Comparison of ENCODE assay signal across 20 mouse cellular contexts in the genomic region with DNA sequence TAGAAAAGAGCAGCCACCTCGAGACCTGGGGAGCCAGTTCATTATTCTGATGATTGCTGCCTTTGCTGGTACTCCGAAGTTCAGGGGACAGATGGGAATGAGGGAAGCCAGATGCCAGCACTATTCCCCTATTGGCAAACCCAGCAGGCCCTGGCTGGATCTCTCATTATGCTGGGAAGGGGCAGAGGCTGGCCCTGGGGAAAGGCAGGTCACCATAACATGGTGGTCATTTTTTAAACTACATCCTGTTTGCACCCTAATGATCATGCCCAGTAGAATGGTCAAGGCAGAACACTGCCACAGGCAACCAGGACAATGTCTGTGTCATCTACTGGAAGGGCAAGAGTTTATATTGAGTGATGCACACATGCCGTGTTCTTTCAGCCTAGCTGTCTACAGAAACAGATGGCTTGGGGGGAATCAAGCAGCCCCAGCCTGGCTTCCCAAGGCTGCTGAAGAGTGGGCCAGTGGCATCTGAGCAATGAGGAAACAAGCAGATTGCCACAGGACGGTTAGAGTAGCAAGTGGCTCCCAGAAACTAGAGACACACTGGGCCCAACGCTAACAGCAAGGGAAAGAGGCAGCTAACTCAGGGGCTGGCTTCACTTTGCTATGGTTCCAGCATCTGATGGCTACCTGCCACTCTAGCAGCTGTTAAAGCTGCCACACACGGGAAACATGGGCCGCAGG.
DNase-seq lines count a peak whose midpoint lies in the region; ATAC-seq and TF ChIP-seq lines count a peak whose summit lies in the region.
"Had no signal": no experiment of that assay in that cellular context is flagged by ENCODE, and none has a peak within 500 bp of the region (broad histone marks: within the 10 kb centered on the region; RNA-seq: fewer than 3 reads in every experiment).

No protein-coding gene starts in this region.

- no peaks in the 10 kb centered on the region for H3K27me3 ChIP-seq in forebrain, embryonic 11.5 days (ENCODE audit: control insufficient read depth, insufficient read depth, low read length)
- H3K27me3 ChIP-seq in forebrain, embryonic 10.5 days (ENCODE audit: poor library complexity, severe bottlenecking), result no peaks in the 10 kb centered on the region
- no peaks in the 10 kb centered on the region for H3K27me3 ChIP-seq in kidney, adult 2 months (replicated peaks; ENCODE audit: control insufficient read depth, insufficient read depth, low read length)
- H3K27me3 ChIP-seq: CH12.LX; embryonic facial prominence, embryonic 12.5 days; heart, embryonic 13.5 days; kidney, embryonic 15.5 days; limb, embryonic 12.5 days; liver, embryonic 13.5 days; lung, embryonic 15.5 days; midbrain, embryonic 12.5 days had no signal

- H3K27ac ChIP-seq in forebrain, embryonic 11.5 days (ENCODE audit: low read depth, low read length), result no peak overlapping the region
- no peak overlapping the region for H3K27ac ChIP-seq in forebrain, embryonic 10.5 days
- H3K27ac ChIP-seq in kidney, adult 2 months (ENCODE audit: insufficient read depth, low read depth, low read length), result no peak overlapping the region
- H3K27ac ChIP-seq: embryonic facial prominence, embryonic 12.5 days; heart, embryonic 13.5 days; kidney, embryonic 15.5 days; left cerebral cortex, adult 2 months; limb, embryonic 12.5 days; liver, embryonic 13.5 days; lung, embryonic 15.5 days; midbrain, embryonic 12.5 days had no signal

- no peak overlapping the region for H3K4me2 ChIP-seq in forebrain, embryonic 11.5 days (ENCODE audit: low read depth, low read length, severe bottlenecking)
- H3K4me2 ChIP-seq: embryonic facial prominence, embryonic 12.5 days; heart, embryonic 13.5 days; kidney, embryonic 15.5 days; limb, embryonic 12.5 days; liver, embryonic 13.5 days; lung, embryonic 15.5 days; midbrain, embryonic 12.5 days had no signal

- TF ChIP-seq CTCF in brain, embryonic 14.5 days (IDR thresholded peaks at IDR 0.05; ENCODE audit: borderline replicate concordance, extremely low read depth, insufficient read depth, insufficient read length), result no peak
- no peak for TF ChIP-seq CTCF in kidney, adult 2 months (conservative IDR thresholded peaks at IDR 0.05; ENCODE audit: insufficient read depth, insufficient read length, low read depth, low read length)

- H3K4me1 ChIP-seq in forebrain, embryonic 11.5 days (replicated peaks; ENCODE audit: control insufficient read depth, insufficient read depth, low read length), result no peaks in the 10 kb centered on the region
- H3K4me1 ChIP-seq in forebrain, embryonic 10.5 days, result peaks cover 9% of the 10 kb centered on the region
- H3K4me1 ChIP-seq in kidney, adult 2 months (ENCODE audit: control insufficient read depth, insufficient read depth, low read length), result no peaks in the 10 kb centered on the region; the same call in 1 of the 2 replicates
- H3K4me1 ChIP-seq: embryonic facial prominence, embryonic 12.5 days; heart, embryonic 13.5 days; kidney, embryonic 15.5 days; limb, embryonic 12.5 days; liver, embryonic 13.5 days; lung, embryonic 15.5 days had no signal

- H3K9ac ChIP-seq in forebrain, embryonic 11.5 days (ENCODE audit: low read length), result no peak overlapping the region
- H3K9ac ChIP-seq: embryonic facial prominence, embryonic 12.5 days; heart, embryonic 13.5 days; kidney, embryonic 15.5 days; limb, embryonic 12.5 days; liver, embryonic 13.5 days; lung, embryonic 15.5 days; midbrain, embryonic 12.5 days had no signal

- DNase-seq in forebrain, embryonic 11.5 days (ENCODE audit: low spot score), result peak; percentile 46
- DNase-seq in forebrain, embryonic 10.5 days (ENCODE audit: extremely low spot score, low spot score), result no peak
- peak; percentile 68 for DNase-seq in brain, embryonic 14.5 days (ENCODE audit: low read depth)
- DNase-seq in cerebellum, postnatal 25 days, result peak; percentile 39 to 52
- peak; percentile 52 to 61 for DNase-seq in layer of hippocampus, adult 8-10 months (ENCODE audit: low spot score in 2 of 2)
- no peak for DNase-seq in spleen, postnatal 14 days (ENCODE audit: low spot score in 2 of 2)
- no peak for DNase-seq in kidney, adult 2 months
- no peak for DNase-seq in spleen, postnatal 36 days (ENCODE audit: low spot score in 2 of 2)
- DNase-seq: liver, embryonic 13.5 days; retina, postnatal 1 day; thymus, adult 18-20 months had no signal

- 84% methylated on average over 7 of the region's 7 CpGs for WGBS in forebrain, embryonic 11.5 days
- 87% methylated on average over 7 of the region's 7 CpGs for WGBS in forebrain, embryonic 10.5 days
- 84% methylated on average over 7 of the region's 7 CpGs for WGBS in kidney, adult 2 months

- H3K4me3 ChIP-seq in forebrain, embryonic 11.5 days (ENCODE audit: low read depth, low read length), result no peak overlapping the region
- no peak overlapping the region for H3K4me3 ChIP-seq in forebrain, embryonic 10.5 days
- no peak overlapping the region for H3K4me3 ChIP-seq in kidney, adult 2 months (ENCODE audit: insufficient read depth, low read depth, low read length)
- H3K4me3 ChIP-seq: embryonic facial prominence, embryonic 12.5 days; heart, embryonic 13.5 days; kidney, embryonic 15.5 days; left cerebral cortex, adult 2 months; limb, embryonic 12.5 days; liver, embryonic 13.5 days; lung, embryonic 15.5 days; midbrain, embryonic 12.5 days; myocyte had no signal

- H3K9me3 ChIP-seq in forebrain, embryonic 11.5 days (ENCODE audit: control insufficient read depth, low read length), result no peaks in the 10 kb centered on the region
- H3K9me3 ChIP-seq in forebrain, embryonic 10.5 days, result no peaks in the 10 kb centered on the region
- H3K9me3 ChIP-seq: embryonic facial prominence, embryonic 12.5 days; kidney, embryonic 15.5 days; limb, embryonic 12.5 days; liver, embryonic 13.5 days; lung, embryonic 15.5 days; midbrain, embryonic 12.5 days had no signal

- no peak for TF ChIP-seq POLR2A in brain, embryonic 14.5 days (IDR thresholded peaks at IDR 0.05; ENCODE audit: borderline replicate concordance, extremely low read depth, insufficient read depth, insufficient read length, poor library complexity, severe bottlenecking)
- no peak for TF ChIP-seq POLR2A in kidney, adult 2 months (IDR thresholded peaks at IDR 0.05; ENCODE audit: low read depth, low read length)

- ATAC-seq in forebrain, embryonic 11.5 days (replicated peaks; ENCODE audit: low FRiP score), result no peak

- H3K36me3 ChIP-seq in forebrain, embryonic 11.5 days (ENCODE audit: control insufficient read depth, insufficient read depth, low read length), result no peaks in the 10 kb centered on the region
- no peaks in the 10 kb centered on the region for H3K36me3 ChIP-seq in forebrain, embryonic 10.5 days (replicated peaks)
- no peaks in the 10 kb centered on the region for H3K36me3 ChIP-seq in kidney, adult 2 months (ENCODE audit: control insufficient read depth, insufficient read depth, low read length)
- H3K36me3 ChIP-seq: embryonic facial prominence, embryonic 12.5 days; heart, embryonic 13.5 days; kidney, embryonic 15.5 days; limb, embryonic 12.5 days; liver, embryonic 13.5 days; lung, embryonic 15.5 days; midbrain, embryonic 12.5 days had no signal

Comparison
In these comparisons a context has a peak if more than half of its experiments do, and no peak if none do; other contexts are left out.
1. DNase-seq: peak in forebrain, embryonic 11.5 days (single experiment), brain, embryonic 14.5 days (single experiment), cerebellum, postnatal 25 days (2 of 2) and layer of hippocampus, adult 8-10 months (2 of 2); none in forebrain, embryonic 10.5 days (single experiment), spleen, postnatal 14 days (0 of 2), kidney, adult 2 months (single experiment) and spleen, postnatal 36 days (0 of 2).